ENCODE assay signal across 15 mouse cellular contexts in the genomic region with DNA sequence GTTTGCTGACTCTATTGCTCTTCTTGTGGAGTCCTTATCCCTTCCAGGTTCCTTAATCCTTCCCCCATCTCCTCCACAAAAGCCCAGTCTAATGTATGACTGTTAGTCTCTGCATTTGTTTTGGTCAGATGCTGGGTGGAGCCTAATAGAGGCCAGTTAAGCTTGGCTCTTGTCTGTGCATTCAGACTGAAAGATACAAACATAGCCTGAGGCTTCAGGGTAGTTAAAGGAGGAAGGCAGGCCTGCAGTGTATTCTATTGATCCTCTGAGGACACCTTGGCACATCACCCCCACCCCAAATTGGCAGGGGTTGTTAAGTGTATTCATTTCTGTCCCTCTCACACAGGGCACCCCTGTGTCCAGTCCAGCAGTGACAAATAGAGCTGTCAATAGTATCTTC.
A peak's percentile ranks its signal among the peaks of the same experiment; 100 is the strongest.
DNase-seq lines count a peak whose midpoint lies in the region.
"Had no signal": no experiment of that assay in that cellular context is flagged by ENCODE, and none has a peak within 500 bp of the region (broad histone marks: within the 10 kb centered on the region; RNA-seq: fewer than 3 reads in every experiment).

No protein-coding gene starts in this region.

- intact Hi-C loops in heart, postnatal 25 days (cut with DNase I) = no loop called here

- DNase-seq in heart, adult 11 months = peak; percentile 72
- no peak for DNase-seq in heart, postnatal 25 days (ENCODE audit: low spot score)
- peak; percentile 50 for DNase-seq in ZHBTc4 (ENCODE audit: low read depth, low spot score)
- no peak for DNase-seq in kidney, postnatal 10 days
- DNase-seq: adrenal gland, adult 2 months; adrenal gland, adult 8-10 months; adrenal gland, postnatal 10 days; adrenal gland, postnatal 14 days; adrenal gland, postnatal 25 days; adrenal gland, postnatal 36 days; B cell, adult 2 months; cerebellum, adult 11 months; cerebellum, adult 11-12 months; cerebellum, adult 18-20 months; cerebellum, adult 2 months had no signal

Comparison
In these comparisons a context has a peak if more than half of its experiments do, and no peak if none do; other contexts are left out.
1. DNase-seq: peak in heart, adult 11 months (single experiment) and ZHBTc4 (single experiment); none in heart, postnatal 25 days (single experiment) and kidney, postnatal 10 days (single experiment).